Mouse (Mus musculus) induced T-regulatory cell, adult 2 months (primary cell): ENCODE results near the gene Lrba.
A peak's percentile ranks its signal among the peaks of the same experiment; 100 is the strongest.

ENCODE experiments used
- DNase-seq: peaks from one replicate; pipeline ENCODE4 v3.0.0-alpha.2; 2012; ENCODE audit warnings: low read depth

The Lrba gene

GRCm38 (mm10) chr3:86253791-86254190, 29.3 kb downstream of the Lrba start:
- no peak for DNase-seq

- peak; percentile 68 for DNase-seq
Observed at GRCm38 (mm10) chr3:86268074-86268702, 43.7 kb downstream of the Lrba start.

GRCm38 (mm10) chr3:86275651-86276050, 51.2 kb downstream of the Lrba start:
- no peak for DNase-seq

- no peak for DNase-seq
Observed at GRCm38 (mm10) chr3:86291326-86291725, 66.8 kb downstream of the Lrba start.

- DNase-seq, result no peak
Observed at GRCm38 (mm10) chr3:86294866-86295265, 70.4 kb downstream of the Lrba start.

- no peak for DNase-seq
Observed at GRCm38 (mm10) chr3:86296214-86296613, 71.7 kb downstream of the Lrba start.

- no peak for DNase-seq
Observed at GRCm38 (mm10) chr3:86308833-86309232, 84.4 kb downstream of the Lrba start.

GRCm38 (mm10) chr3:86310216-86310615, 85.7 kb downstream of the Lrba start:
- no peak for DNase-seq

- no peak for DNase-seq
Observed at GRCm38 (mm10) chr3:86311406-86311805, 86.9 kb downstream of the Lrba start.

- DNase-seq, result no peak
Observed at GRCm38 (mm10) chr3:86317636-86318035, 93.2 kb downstream of the Lrba start.

GRCm38 (mm10) chr3:86328531-86328930, 104.1 kb downstream of the Lrba start:
- peak; percentile 63 for DNase-seq

- no peak for DNase-seq
Observed at GRCm38 (mm10) chr3:86343261-86343660, 118.8 kb downstream of the Lrba start.

- no peak for DNase-seq
Observed at GRCm38 (mm10) chr3:86362486-86362885, 138.0 kb downstream of the Lrba start.

- DNase-seq, result no peak
Observed at GRCm38 (mm10) chr3:86371466-86371865, 147.0 kb downstream of the Lrba start.

- no peak for DNase-seq
Observed at GRCm38 (mm10) chr3:86375276-86375675, 150.8 kb downstream of the Lrba start.

GRCm38 (mm10) chr3:86382557-86382956, 158.1 kb downstream of the Lrba start:
- DNase-seq, result no peak

- no peak for DNase-seq
Observed at GRCm38 (mm10) chr3:86385047-86385446, 160.6 kb downstream of the Lrba start.

- DNase-seq, result no peak
Observed at GRCm38 (mm10) chr3:86386246-86386645, 161.8 kb downstream of the Lrba start.

- DNase-seq, result no peak
Observed at GRCm38 (mm10) chr3:86423828-86424227, 199.3 kb downstream of the Lrba start.

GRCm38 (mm10) chr3:86426733-86427132, 202.3 kb downstream of the Lrba start:
- no peak for DNase-seq

- DNase-seq, result no peak
Observed at GRCm38 (mm10) chr3:86443497-86443896, 219.0 kb downstream of the Lrba start.

- DNase-seq, result no peak
Observed at GRCm38 (mm10) chr3:86451211-86451610, 226.7 kb downstream of the Lrba start.

GRCm38 (mm10) chr3:86461582-86461981, 237.1 kb downstream of the Lrba start:
- DNase-seq, result no peak

- peak; percentile 31 for DNase-seq
Observed at GRCm38 (mm10) chr3:86489992-86490391, 265.5 kb downstream of the Lrba start.
